Mouse (Mus musculus): Measurements from ENCODE around the gene Gm20425.

Gm20425 gene

GRCm38 (mm10) chr9:103230151-103230951 is at the start of gene Gm20425, which contains the start of gene Trf:
TSS of gene Gm20425 (minus strand) at chr9:103230307.
TSS of gene Trf (minus strand) at chr9:103230444.
- DNase-seq, result peak; percentile 14

- no peak for DNase-seq
Observed at GRCm38 (mm10) chr9:103276876-103277275, 46.8 kb upstream of the Gm20425 start.

- DNase-seq, result no peak
Observed at GRCm38 (mm10) chr9:103275676-103276075, 45.6 kb upstream of the Gm20425 start.

- no peak for DNase-seq
Observed at GRCm38 (mm10) chr9:103274819-103275218, 44.7 kb upstream of the Gm20425 start.

- no peak for DNase-seq
Observed at GRCm38 (mm10) chr9:103271104-103271503, 41.0 kb upstream of the Gm20425 start.

GRCm38 (mm10) chr9:103265778-103266177 is 35.7 kb upstream of the Gm20425 start:
- DNase-seq, result no peak

- no peak for DNase-seq
Observed at GRCm38 (mm10) chr9:103252906-103253305, 22.8 kb upstream of the Gm20425 start.

GRCm38 (mm10) chr9:103248618-103249017 is 18.5 kb upstream of the Gm20425 start:
- no peak for DNase-seq

- no peak for DNase-seq
Observed at GRCm38 (mm10) chr9:103246526-103247168, 16.5 kb upstream of the Gm20425 start.

GRCm38 (mm10) chr9:103243640-103244039 is 13.5 kb upstream of the Gm20425 start:
- no peak for DNase-seq

- no peak for DNase-seq
Observed at GRCm38 (mm10) chr9:103241206-103241605, 11.1 kb upstream of the Gm20425 start.

- DNase-seq, result no peak
Observed at GRCm38 (mm10) chr9:103239471-103239870, 9.4 kb upstream of the Gm20425 start.

GRCm38 (mm10) chr9:103234565-103235165 is 4.6 kb upstream of the Gm20425 start:
- no peak for DNase-seq

- no peak for DNase-seq
Observed at GRCm38 (mm10) chr9:103234059-103234458, 4.0 kb upstream of the Gm20425 start.

- DNase-seq, result no peak
Observed at GRCm38 (mm10) chr9:103233006-103233395, 2.9 kb upstream of the Gm20425 start.

GRCm38 (mm10) chr9:103232232-103233005 is 2.3 kb upstream of the Gm20425 start:
- no peak for DNase-seq

GRCm38 (mm10) chr9:103229037-103229867 is 855 bp downstream of the Gm20425 start:
- no peak for DNase-seq

- DNase-seq, result no peak
Observed at GRCm38 (mm10) chr9:103228370-103229003, 1.6 kb downstream of the Gm20425 start.

GRCm38 (mm10) chr9:103227760-103228159 is 2.3 kb downstream of the Gm20425 start:
- no peak for DNase-seq

GRCm38 (mm10) chr9:103226806-103227205 is 3.3 kb downstream of the Gm20425 start:
- DNase-seq, result no peak

- DNase-seq, result no peak
Observed at GRCm38 (mm10) chr9:103225464-103225863, 4.6 kb downstream of the Gm20425 start.

- DNase-seq, result no peak
Observed at GRCm38 (mm10) chr9:103224721-103225120, 5.4 kb downstream of the Gm20425 start.

Measured in cerebellum, adult 8-10 months (tissue).